Mouse (Mus musculus) small intestine, adult 2 months (tissue): ENCODE data around the gene Sgsm1.

Experiments
- CTCF ChIP-seq: fragments of 200-500 bp; IDR thresholded peaks from 2 replicates; pipeline ENCODE4 v1.5.1; 2012; ENCODE audit warnings: low read depth, mild to moderate bottlenecking, control low read depth, inconsistent platforms, low read length, moderate library complexity, mixed read lengths; ENCODE audit not compliant: insufficient replicate concordance, insufficient read length; ENCODE audit errors: extremely low read depth
- POLR2A ChIP-seq: fragments of 200-500 bp; IDR thresholded peaks from 2 replicates; pipeline ENCODE4 v1.6.1; 2012; ENCODE audit warnings: low read depth, mild to moderate bottlenecking, control low read depth, inconsistent platforms, low read length, moderate library complexity

GRCm38 (mm10) chr5:113349226-113349625 lies 38.6 kb upstream of the Sgsm1 start:
- TF ChIP-seq CTCF (no peak), POLR2A (no peak)
